Mouse (Mus musculus) spleen, adult 2 months (tissue): ENCODE measurements at regions not wholly inside any gene's neighbourhood (a gene's known extent, or its start where the extent isn't known, plus 50 kb on each side); places are given as distances from the start of the nearest gene placed in this dataset.

Experiments
- DNase-seq, 2 experiments: peaks; one replicate each; pipeline versions ENCODE4 v3.0.0 to v3.0.0-alpha.2; 2012 to 2021; ENCODE audit warnings: low spot score in 2 of 2, low read depth in 1 of 2
- H3K27ac ChIP-seq: fragments of 200-500 bp; 2 replicates; pipeline ENCODE4 v1.5.1; 2012; ENCODE audit warnings: low read length, inconsistent platforms; ENCODE audit not compliant: insufficient read depth
- H3K27me3 ChIP-seq: fragments of 200-500 bp; 2 replicates; pipeline ENCODE4 v1.6.1; 2012; ENCODE audit warnings: mild to moderate bottlenecking, moderate library complexity, low read length, inconsistent platforms; ENCODE audit not compliant: control insufficient read depth, insufficient read depth
- H3K36me3 ChIP-seq: fragments of 200-500 bp; 2 replicates; pipeline ENCODE4 v1.6.1; 2012; ENCODE audit warnings: mild to moderate bottlenecking, low read length, inconsistent platforms; ENCODE audit not compliant: control insufficient read depth, insufficient read depth
- H3K4me1 ChIP-seq: fragments of 200-500 bp; 2 replicates; pipeline ENCODE4 v1.6.1; 2011; ENCODE audit warnings: inconsistent platforms; ENCODE audit not compliant: control insufficient read depth, insufficient read depth, insufficient read length
- H3K4me3 ChIP-seq: fragments of 200-500 bp; 2 replicates; pipeline ENCODE4 v1.5.1; 2011; ENCODE audit warnings: mild to moderate bottlenecking, inconsistent platforms; ENCODE audit not compliant: insufficient read depth, insufficient read length; ENCODE audit errors: extremely low read depth
- CTCF ChIP-seq: fragments of 200-500 bp; IDR thresholded peaks from 2 replicates; pipeline ENCODE4 v1.5.1; 2011; ENCODE audit warnings: mild to moderate bottlenecking, inconsistent platforms; ENCODE audit not compliant: insufficient read depth, insufficient read length, insufficient replicate concordance; ENCODE audit errors: extremely low read depth
- POLR2A ChIP-seq: fragments of 200-500 bp; IDR thresholded peaks from 2 replicates; pipeline ENCODE4 v1.6.1; 2011; ENCODE audit warnings: low read depth, low read length, inconsistent platforms
- WGBS: fragments of 180-500 bp; shearing (Covaris S2); methylation state at CpG from one replicate; pipeline ENCODE4 v1.1.7; 2018; 5-methylcytosine and 5-hydroxymethylcytosine counted together

DNA sequence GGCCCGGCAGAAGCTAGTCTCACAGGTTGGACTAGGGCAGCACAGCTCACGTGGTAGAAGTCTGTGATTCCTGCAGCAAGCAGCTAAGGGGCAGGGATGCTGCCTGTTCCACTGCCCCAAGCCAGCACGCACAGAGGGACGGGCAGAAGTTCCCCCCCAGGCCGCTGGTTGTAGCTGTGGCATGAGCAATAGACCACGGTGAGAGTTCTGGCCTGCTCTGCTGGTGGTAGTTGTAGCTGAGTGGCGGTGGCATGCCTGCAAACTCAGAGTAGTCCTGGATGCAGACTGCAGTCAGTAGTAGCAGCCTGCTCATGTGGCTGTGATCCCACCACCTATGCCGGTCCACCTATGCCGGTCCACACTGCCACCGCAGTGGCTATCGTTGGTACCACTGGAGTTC, 71.5 kb upstream of the Rpl39l start:
- no peaks in the 10 kb centered on the region for H3K27me3 ChIP-seq
- no peaks in the 10 kb centered on the region for H3K4me1 ChIP-seq
- no peak overlapping the region for H3K27ac ChIP-seq
- H3K4me3 ChIP-seq = no peak overlapping the region
- no peaks in the 10 kb centered on the region for H3K36me3 ChIP-seq
- 94% methylated on average over 11 of the region's 11 CpGs for WGBS
- no peak for DNase-seq
- TF ChIP-seq POLR2A (no peak), CTCF (no peak)

DNA sequence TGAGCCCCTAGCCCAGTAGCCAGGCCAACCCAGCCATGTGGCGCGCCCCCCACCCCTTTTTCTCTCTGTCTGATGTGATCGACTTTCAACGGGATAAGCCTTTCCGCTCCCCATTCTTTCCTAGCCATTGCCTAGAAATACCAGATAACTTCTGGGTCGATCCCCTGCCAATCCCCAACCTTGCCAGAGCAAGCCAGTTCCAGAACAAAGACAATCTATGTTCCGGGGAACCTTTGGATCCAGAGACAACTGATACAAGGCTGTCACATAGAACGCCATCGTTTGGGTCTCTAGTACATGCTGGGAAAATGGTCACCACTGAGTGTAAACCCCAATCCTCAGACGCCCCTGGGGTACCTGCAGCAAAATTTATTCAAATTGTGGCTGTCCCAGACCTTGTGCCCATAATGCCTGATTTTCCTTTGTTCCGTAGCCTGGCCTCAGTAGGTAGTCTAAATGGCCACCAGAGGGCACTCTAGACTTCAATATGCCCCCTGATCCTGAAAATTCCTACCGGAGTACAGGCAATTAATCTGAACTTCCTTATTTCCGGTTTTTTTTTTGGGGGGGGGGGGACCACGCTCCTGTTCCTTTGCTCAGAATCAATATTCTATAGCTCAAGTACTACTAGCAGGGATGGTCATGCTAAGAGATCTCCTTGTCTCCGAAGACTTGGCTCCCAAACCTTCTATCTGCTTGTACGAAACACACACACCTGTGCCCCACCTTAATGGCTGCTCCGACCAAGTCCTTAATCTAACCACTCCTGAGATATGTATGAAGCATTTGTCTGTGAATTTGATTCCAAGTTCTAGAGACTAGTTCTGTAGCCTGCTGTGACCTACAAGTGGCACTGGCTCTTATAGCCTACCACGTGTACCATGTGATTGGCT, 81.3 kb upstream of the Rpl39l start:
- no peak overlapping the region for H3K4me3 ChIP-seq
- DNase-seq = no peak

DNA sequence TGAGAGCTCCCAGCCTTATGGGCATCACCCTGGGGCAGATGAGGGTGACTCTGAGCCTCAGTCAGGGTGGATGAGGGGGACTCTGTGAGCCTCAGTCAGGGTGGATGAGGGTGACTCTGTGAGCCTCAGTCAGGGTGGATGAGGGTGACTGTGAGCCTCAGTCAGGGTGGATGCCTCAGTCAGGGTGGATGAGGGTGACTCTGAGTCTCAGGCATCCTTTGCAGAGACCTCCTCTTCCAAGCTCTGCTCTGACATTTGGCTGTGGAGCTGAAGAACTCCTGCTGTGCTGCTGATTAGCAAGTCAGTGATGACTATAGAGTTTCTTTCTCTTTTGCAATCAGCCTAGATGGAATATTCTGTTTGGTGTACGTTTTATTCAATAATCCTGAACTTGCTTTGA, 83.7 kb upstream of the Rpl39l start:
- no peak for TF ChIP-seq POLR2A
- 61% methylated on average over 1 of the region's 1 CpGs for WGBS
- H3K4me1 ChIP-seq = no peaks in the 10 kb centered on the region
- H3K36me3 ChIP-seq = no peaks in the 10 kb centered on the region
- DNase-seq = no peak
- H3K27me3 ChIP-seq = no peaks in the 10 kb centered on the region
- no peak overlapping the region for H3K4me3 ChIP-seq
- H3K27ac ChIP-seq = no peak overlapping the region

More for the DNA sequence above, 81.3 kb upstream of the Rpl39l start:
- H3K4me1 ChIP-seq = no peaks in the 10 kb centered on the region
- TF ChIP-seq CTCF (no peak), POLR2A (no peak)
- no peak overlapping the region for H3K27ac ChIP-seq
- 61% methylated on average over 18 of the region's 18 CpGs for WGBS
- no peaks in the 10 kb centered on the region for H3K36me3 ChIP-seq
- H3K27me3 ChIP-seq = no peaks in the 10 kb centered on the region

- no peak for DNase-seq
- H3K36me3 ChIP-seq = no peaks in the 10 kb centered on the region
- no peaks in the 10 kb centered on the region for H3K4me1 ChIP-seq
- no peak overlapping the region for H3K27ac ChIP-seq
- no peak for TF ChIP-seq CTCF
- no peak for TF ChIP-seq POLR2A
- no peak overlapping the region for H3K4me3 ChIP-seq
- no peaks in the 10 kb centered on the region for H3K27me3 ChIP-seq
- WGBS = 56% methylated on average over 5 of the region's 5 CpGs
These were observed 84.6 kb upstream of the Rpl39l start for GRCm38 (mm10) chr16:10085429-10085828.

DNA sequence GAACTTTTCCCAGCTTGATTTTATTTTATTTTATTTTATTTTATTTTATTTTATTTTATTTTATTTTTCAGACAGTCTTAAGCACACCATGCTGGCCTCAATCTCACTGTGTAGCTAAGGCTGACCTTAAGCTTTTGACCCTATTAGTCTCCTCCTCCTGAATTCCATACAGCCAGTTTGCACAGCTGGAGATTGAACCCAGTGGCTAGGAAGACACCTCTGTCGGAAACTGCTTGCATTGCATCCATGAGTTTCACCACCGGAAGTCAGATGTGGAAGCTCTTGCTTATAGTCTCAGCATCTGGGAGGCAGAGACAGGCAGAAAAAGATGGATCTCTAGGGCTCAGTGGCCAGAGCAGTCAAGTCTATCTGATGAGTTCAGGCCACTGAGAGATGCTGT, 86.4 kb upstream of the Grin2a start:
- H3K27ac ChIP-seq = no peak overlapping the region
- no peaks in the 10 kb centered on the region for H3K4me1 ChIP-seq
- H3K36me3 ChIP-seq = no peaks in the 10 kb centered on the region
- TF ChIP-seq CTCF (no peak), POLR2A (no peak)
- no peak for DNase-seq
- no peaks in the 10 kb centered on the region for H3K27me3 ChIP-seq
- WGBS = 82% methylated on average over 2 of the region's 2 CpGs
- H3K4me3 ChIP-seq = no peak overlapping the region

GRCm38 (mm10) chr16:10080121-10080679, 84.8 kb upstream of the Grin2a start:
- 85% methylated on average over 7 of the region's 7 CpGs for WGBS
- no peak overlapping the region for H3K27ac ChIP-seq
- no peaks in the 10 kb centered on the region for H3K4me1 ChIP-seq
- H3K4me3 ChIP-seq = no peak overlapping the region
- no peaks in the 10 kb centered on the region for H3K36me3 ChIP-seq
- TF ChIP-seq CTCF (no peak), POLR2A (no peak)
- DNase-seq = no peak
- H3K27me3 ChIP-seq = no peaks in the 10 kb centered on the region

- H3K4me1 ChIP-seq = no peaks in the 10 kb centered on the region
- H3K36me3 ChIP-seq = no peaks in the 10 kb centered on the region
- no peak overlapping the region for H3K27ac ChIP-seq
- DNase-seq = no peak
- peak; percentile 55; the same call in 1 of the 2 replicates for TF ChIP-seq CTCF
- no peak for TF ChIP-seq POLR2A
- WGBS = 36% methylated on average over 6 of the region's 6 CpGs
- no peaks in the 10 kb centered on the region for H3K27me3 ChIP-seq
- H3K4me3 ChIP-seq = no peak overlapping the region
These were observed 77.8 kb upstream of the Grin2a start for GRCm38 (mm10) chr16:10073158-10073557.
